16 mouse cellular contexts compared by ENCODE assay signal in genomic region chr9:72464806-72465205, GRCm38 (mm10).
"Had no signal": no experiment of that assay in that cellular context is flagged by ENCODE, and none has a peak within 500 bp of the region (broad histone marks: within the 10 kb centered on the region; RNA-seq: fewer than 3 reads in every experiment).

No protein-coding gene starts in this region.

- DNase-seq: lung, adult 18-20 months; lung, postnatal 14 days; lung, postnatal 4 days; midbrain, embryonic 14.5 days; right cerebral cortex, postnatal 14 days; thymus, adult 2 months; thymus, postnatal 25 days; thymus, postnatal 4 days had no signal

- H3K27ac ChIP-seq: lung, embryonic 15.5 days; midbrain, embryonic 10.5 days; midbrain, embryonic 12.5 days; neural tube, embryonic 12.5 days; stomach, embryonic 15.5 days; stomach, postnatal 0 days had no signal

- ATAC-seq: lung, postnatal 0 days; midbrain, embryonic 16.5 days had no signal

- H3K36me3 ChIP-seq: stomach, embryonic 15.5 days had no signal

- H3K9me3 ChIP-seq: lung, embryonic 15.5 days; midbrain, embryonic 10.5 days; midbrain, embryonic 12.5 days; neural tube, embryonic 12.5 days; stomach, embryonic 15.5 days had no signal

- H3K4me1 ChIP-seq: lung, embryonic 15.5 days; midbrain, embryonic 10.5 days; midbrain, embryonic 12.5 days; neural tube, embryonic 12.5 days; stomach, embryonic 15.5 days had no signal

- H3K27me3 ChIP-seq: lung, embryonic 15.5 days; midbrain, embryonic 12.5 days; neural tube, embryonic 12.5 days; stomach, embryonic 15.5 days had no signal

- H3K4me2 ChIP-seq: lung, embryonic 15.5 days; midbrain, embryonic 12.5 days; neural tube, embryonic 12.5 days; stomach, embryonic 15.5 days had no signal

- H3K4me3 ChIP-seq: lung, embryonic 15.5 days; midbrain, embryonic 10.5 days; midbrain, embryonic 12.5 days; neural tube, embryonic 12.5 days; stomach, embryonic 15.5 days had no signal

- H3K9ac ChIP-seq: lung, embryonic 15.5 days; midbrain, embryonic 12.5 days; neural tube, embryonic 12.5 days; stomach, embryonic 15.5 days had no signal
